Mouse (Mus musculus) induced T-regulatory cell, adult 2 months (primary cell): ENCODE results near the gene Gm42791.

ENCODE experiments used
- DNase-seq: peaks from one replicate; pipeline ENCODE4 v3.0.0-alpha.2; 2012; ENCODE audit warnings: low read depth

Gm42791 gene

GRCm38 (mm10) chr5:148994706-148995414, at the start of gene Gm42791:
Gm42791 (minus strand) TSS chr5:148995147.
- peak; percentile 56 for DNase-seq

- DNase-seq: no peak
Measured at GRCm38 (mm10) chr5:149044067-149044466, 49.1 kb upstream of the Gm42791 start.

- no peak for DNase-seq
Measured at GRCm38 (mm10) chr5:149043240-149043639, 48.3 kb upstream of the Gm42791 start.

GRCm38 (mm10) chr5:149039825-149040224, 44.9 kb upstream of the Gm42791 start:
- DNase-seq: peak; percentile 81

DNA sequence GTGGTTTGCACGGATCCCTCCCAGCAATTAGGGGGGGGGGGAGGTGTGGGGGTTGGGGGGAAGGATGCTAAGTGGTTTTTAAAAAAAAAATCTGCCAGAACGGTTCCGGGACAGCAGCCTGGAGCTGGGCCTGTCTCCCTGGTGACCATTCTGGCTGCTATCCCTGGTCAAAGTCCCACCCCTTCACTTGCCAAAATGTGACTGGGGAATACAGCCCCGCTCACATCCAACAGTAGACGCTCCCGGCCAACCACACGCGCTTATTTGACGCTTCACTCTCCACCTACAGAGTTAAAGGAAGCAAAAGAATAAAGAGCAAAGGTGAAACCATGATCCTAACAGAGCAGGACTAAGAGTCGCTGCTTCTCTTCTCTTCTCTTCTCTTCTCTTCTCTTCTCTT, 42.8 kb upstream of the Gm42791 start:
- no peak for DNase-seq

DNA sequence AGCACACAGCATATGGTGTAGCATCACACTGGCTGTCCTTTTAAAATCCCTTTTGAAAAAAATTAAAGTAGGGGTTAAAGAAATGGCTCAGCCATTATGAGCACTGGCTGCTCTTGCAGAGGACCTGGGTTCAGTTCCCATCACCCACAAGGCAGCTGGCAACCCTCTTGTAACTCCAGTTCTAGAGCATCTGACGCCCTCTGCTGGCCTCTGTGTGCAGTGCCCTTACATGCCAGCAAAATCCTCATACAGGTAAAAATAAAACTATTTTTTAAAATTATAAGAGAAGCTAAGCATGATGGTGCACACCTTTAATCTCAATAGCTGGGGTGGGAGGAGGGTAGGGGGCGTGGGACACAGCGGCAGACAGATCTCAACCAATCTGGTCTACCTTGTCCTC, 42.0 kb upstream of the Gm42791 start:
- DNase-seq: no peak

GRCm38 (mm10) chr5:149032438-149032837, 37.5 kb upstream of the Gm42791 start:
- DNase-seq: no peak

DNA sequence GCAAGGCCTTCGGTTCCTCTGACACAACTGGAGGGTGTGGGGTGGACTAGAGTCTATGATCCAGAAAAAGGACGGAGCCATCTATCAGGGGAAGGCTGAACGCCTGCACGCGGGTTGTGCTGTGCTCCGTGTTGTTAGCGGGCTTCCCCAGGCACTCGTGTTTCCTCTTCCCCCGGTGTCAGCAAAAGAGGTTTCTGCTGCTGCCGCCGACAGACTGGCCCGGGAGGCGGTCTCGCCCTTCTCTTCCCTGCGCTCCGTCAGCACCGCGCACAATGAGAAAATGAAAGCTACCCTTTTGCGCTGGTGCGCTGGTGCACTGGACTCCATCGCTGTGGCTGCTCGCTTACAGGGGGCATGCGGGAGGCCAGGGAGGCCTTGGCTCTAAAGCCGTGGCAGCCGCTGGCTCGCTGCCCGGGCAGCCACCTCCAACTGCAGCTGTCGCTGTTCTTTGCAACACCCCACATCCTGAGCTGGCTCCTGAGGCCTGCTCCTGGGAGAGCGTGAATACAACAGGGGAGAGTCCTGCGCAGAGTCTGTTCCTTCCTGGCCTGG, 36.3 kb upstream of the Gm42791 start:
- peak; percentile 84 for DNase-seq

DNA sequence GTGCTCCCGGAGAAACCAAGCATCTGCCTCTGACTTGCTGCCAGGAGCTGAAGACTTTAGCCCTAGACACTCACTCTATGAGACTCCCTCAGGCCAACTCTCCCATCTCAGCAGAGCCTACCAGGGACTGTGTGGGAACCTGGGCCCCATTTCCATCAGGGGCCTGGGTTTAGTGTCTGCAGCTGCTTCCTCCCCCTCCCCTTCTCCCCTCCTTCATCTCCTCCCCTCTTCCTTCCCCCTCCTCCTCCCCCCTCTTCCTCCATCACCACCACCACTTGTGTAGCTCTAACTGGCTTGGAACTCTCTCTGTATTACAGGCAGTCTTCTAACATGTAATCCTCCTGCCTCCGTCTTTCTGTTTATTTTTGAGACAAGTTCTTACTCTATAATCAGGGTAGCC, 35.2 kb upstream of the Gm42791 start:
- peak; percentile 30 for DNase-seq

DNA sequence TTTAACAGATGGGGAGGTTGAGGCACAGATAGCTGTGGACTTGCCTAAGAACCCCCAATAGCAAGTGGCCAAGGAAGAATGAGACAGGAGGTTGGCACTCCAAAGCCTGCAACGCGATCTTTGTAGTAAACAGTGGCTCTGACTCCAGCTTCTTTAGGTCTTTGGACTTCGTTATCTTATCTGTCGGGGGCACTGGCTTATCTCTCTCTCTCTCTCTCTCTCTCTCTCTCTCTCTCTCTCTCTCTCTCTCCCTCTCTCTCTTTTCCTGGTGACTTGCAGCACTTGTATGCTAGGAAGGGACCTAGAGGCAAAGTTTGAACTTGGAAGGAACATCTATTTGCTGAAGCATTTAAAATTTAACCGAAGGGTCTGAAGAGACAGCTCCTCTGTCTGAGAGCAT, 33.4 kb upstream of the Gm42791 start:
- DNase-seq: no peak

DNA sequence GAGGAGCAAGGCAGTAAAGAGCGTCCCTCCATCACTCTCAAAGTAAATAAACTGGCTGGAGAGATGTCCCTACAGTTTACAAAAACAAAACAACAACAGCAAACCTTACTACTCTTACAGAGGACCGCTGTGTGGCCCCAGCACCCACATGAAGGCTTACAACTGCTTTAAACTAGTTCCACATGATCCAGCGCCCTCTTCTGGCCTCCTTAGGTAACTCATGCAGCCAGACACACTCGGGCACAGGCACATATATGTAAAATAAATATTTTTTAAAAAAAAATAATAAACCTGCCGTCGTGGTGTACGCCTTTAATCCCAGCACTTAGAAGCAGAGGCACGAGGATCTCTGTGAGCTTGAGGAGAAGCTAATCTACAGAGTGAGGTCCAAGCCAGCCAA, 32.4 kb upstream of the Gm42791 start:
- peak; percentile 40 for DNase-seq

- no peak for DNase-seq
Measured at GRCm38 (mm10) chr5:149021120-149021519, 26.2 kb upstream of the Gm42791 start.

- no peak for DNase-seq
Measured at GRCm38 (mm10) chr5:149020681-149021062, 25.7 kb upstream of the Gm42791 start.

DNA sequence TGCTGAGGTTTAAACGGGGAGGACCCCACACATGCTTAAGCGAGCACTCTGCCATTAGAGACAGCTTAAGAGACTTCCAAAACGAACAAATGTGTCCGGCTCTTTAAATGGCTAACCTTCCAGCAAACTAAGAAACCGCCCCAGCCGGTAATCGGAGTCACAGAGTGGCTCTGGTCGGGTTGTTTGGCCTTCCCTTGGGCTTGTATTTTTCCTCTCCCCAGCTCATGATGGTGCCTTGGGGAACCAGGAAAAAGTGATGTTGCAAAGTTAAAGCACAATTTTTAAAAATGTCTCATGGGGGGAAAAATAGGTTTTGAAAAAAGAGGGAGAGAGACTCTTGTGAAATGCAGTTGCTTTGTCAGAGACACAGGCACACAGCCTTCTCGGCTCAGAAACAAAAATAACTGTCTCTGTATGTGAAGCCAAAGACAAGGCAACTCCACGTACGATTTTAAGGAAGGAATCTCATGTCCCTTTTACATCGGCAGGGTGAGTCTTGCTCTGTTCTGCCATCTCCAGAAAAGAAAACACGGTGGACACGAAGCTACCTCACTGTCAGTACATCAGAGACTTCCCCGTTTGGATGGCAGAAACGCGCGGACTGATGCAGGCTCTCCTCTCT, 25.2 kb upstream of the Gm42791 start:
- no peak for DNase-seq

- peak; percentile 63 for DNase-seq
Measured at GRCm38 (mm10) chr5:149017666-149018415, 22.9 kb upstream of the Gm42791 start.

GRCm38 (mm10) chr5:149017181-149017580, 22.2 kb upstream of the Gm42791 start:
- no peak for DNase-seq

- DNase-seq: no peak
Measured at GRCm38 (mm10) chr5:149016261-149016660, 21.3 kb upstream of the Gm42791 start.

DNA sequence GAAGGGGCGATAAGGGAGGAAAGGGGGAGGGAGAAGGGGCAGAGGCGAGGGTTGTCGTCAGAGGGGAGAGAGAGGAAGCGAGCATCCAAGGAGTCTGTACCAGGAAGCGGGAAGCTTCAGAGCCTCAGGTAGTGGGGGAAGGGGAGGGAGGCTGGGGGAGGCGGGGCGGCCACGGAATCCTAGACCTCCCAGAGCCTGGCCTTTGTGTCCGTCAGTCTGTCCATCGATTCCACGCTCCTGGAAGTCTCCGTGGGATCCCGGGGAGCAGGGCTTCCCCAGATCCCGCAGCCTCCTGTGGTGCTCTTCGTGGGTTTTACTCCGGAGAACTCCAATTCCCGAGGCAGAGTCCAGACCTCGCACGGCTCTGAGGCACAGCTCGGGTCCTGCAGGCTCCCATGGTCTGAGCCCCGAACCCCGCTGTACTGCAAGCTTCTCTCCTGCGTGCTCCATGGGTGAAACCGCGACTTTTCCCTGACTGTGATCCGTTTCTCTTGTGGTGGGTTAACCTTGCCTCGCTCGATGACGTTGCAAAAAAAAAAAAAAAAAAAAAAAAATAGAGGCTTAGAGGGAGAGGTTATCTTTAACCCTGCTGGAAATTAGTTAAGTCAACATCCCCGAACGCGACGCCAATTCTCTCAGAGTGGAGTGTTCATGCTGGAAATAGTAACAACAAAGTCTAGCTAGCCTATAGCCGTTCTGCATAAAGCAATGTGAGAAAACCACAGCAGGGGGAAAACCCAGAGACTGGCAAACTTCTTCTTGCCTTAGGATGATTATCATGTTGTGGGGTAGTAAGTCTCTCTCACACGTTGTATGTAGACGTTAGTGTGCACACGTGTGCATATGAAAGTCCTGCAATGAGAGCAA, 20.6 kb upstream of the Gm42791 start:
- peak; percentile 94 for DNase-seq

- DNase-seq: peak; percentile 47
Measured at GRCm38 (mm10) chr5:149014600-149015268, 19.8 kb upstream of the Gm42791 start.

- no peak for DNase-seq
Measured at GRCm38 (mm10) chr5:149013817-149014508, 19.0 kb upstream of the Gm42791 start.

DNA sequence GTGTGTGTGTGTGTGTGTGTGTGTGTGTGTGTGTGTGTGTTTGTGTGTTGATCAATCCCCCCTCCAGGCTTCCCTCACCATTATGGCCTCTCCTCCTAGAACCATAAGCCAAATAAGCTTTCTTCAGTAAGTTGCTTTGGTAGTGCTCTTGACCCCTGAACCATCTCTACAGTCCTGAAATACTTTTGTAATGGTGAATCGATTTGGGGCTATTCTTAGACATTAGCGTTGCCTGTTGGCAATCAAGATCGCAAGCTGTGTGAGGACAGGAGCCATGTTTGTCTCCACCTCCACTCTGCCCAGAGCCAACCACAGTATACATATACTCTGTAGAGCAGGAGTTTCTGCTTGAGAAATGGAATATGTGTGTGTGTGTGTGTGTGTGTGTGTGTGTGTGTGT, 14.2 kb upstream of the Gm42791 start:
- DNase-seq: no peak
